In genomic region chr5:144514738-144515137, GRCm38 (mm10) we compare ENCODE assay signal across 11 mouse cellular contexts. TPM values are rescaled to one million over a fixed set of nuclear protein-coding genes. Genes with fewer than 3 reads are reported as not detected.
DNase-seq lines count a peak whose midpoint lies in the region; ATAC-seq and TF ChIP-seq lines count a peak whose summit lies in the region.
"Had no signal": no experiment of that assay in that cellular context is flagged by ENCODE, and none has a peak within 500 bp of the region (broad histone marks: within the 10 kb centered on the region; RNA-seq: fewer than 3 reads in every experiment).

No protein-coding gene starts in this region.

- no peak overlapping the region for H3K9ac ChIP-seq in forebrain, embryonic 14.5 days (ENCODE audit: low read length)
- no peak overlapping the region for H3K9ac ChIP-seq in lung, embryonic 14.5 days
- H3K9ac ChIP-seq: heart, embryonic 13.5 days; liver, embryonic 13.5 days had no signal

- H3K9me3 ChIP-seq in forebrain, embryonic 10.5 days, result no peaks in the 10 kb centered on the region
- H3K9me3 ChIP-seq in forebrain, embryonic 14.5 days (replicated peaks; ENCODE audit: control insufficient read depth, low read length), result no peaks in the 10 kb centered on the region
- no peaks in the 10 kb centered on the region for H3K9me3 ChIP-seq in lung, embryonic 14.5 days (ENCODE audit: low read depth, low read length)
- H3K9me3 ChIP-seq: heart, embryonic 13.5 days; liver, embryonic 13.5 days had no signal

- 66% methylated on average over 6 of the region's 6 CpGs for WGBS in forebrain, embryonic 10.5 days
- whole genome bisulfite sequencing in forebrain, embryonic 14.5 days, result 68% methylated on average over 6 of the region's 6 CpGs
- WGBS in lung, embryonic 14.5 days, result 63% methylated on average over 6 of the region's 6 CpGs

- H3K27ac ChIP-seq in forebrain, embryonic 10.5 days, result no peak overlapping the region
- H3K27ac ChIP-seq in forebrain, embryonic 14.5 days (ENCODE audit: low read depth, low read length), result no peak overlapping the region
- no peak overlapping the region for H3K27ac ChIP-seq in lung, embryonic 14.5 days (ENCODE audit: low read depth)
- no peak overlapping the region for H3K27ac ChIP-seq in bone marrow macrophage, adult 2 months (ENCODE audit: insufficient read depth, low read depth, low read length)
- H3K27ac ChIP-seq: heart, embryonic 13.5 days; liver, embryonic 13.5 days had no signal

- no peak for TF ChIP-seq POLR2A in bone marrow macrophage, adult 2 months (IDR thresholded peaks at IDR 0.05; ENCODE audit: borderline replicate concordance, low read depth, low read length)

- no peak overlapping the region for H3K4me2 ChIP-seq in forebrain, embryonic 14.5 days (ENCODE audit: low read length)
- no peak overlapping the region for H3K4me2 ChIP-seq in lung, embryonic 14.5 days
- H3K4me2 ChIP-seq: heart, embryonic 13.5 days; liver, embryonic 13.5 days had no signal

- no peak for ATAC-seq in forebrain, embryonic 14.5 days
- ATAC-seq in lung, embryonic 14.5 days (ENCODE audit: insufficient read depth), result no peak

- no peaks in the 10 kb centered on the region for H3K27me3 ChIP-seq in forebrain, embryonic 10.5 days (ENCODE audit: poor library complexity, severe bottlenecking)
- no peaks in the 10 kb centered on the region for H3K27me3 ChIP-seq in forebrain, embryonic 14.5 days (replicated peaks; ENCODE audit: control insufficient read depth, insufficient read depth, low read length)
- no peaks in the 10 kb centered on the region for H3K27me3 ChIP-seq in lung, embryonic 14.5 days (ENCODE audit: insufficient read depth, low read length)
- H3K27me3 ChIP-seq: heart, embryonic 13.5 days; liver, embryonic 13.5 days had no signal

- DNase-seq in forebrain, embryonic 10.5 days (ENCODE audit: extremely low spot score, low spot score), result peak; percentile 30
- no peak for DNase-seq in forebrain, embryonic 14.5 days (ENCODE audit: low spot score)
- peak; percentile 6 for DNase-seq in lung, embryonic 14.5 days
- DNase-seq in lung, adult 18-20 months, result no peak
- DNase-seq in retina, postnatal 1 day, result peak; percentile 32
- DNase-seq in c-Kit-positive CD71-positive TER-119-positive erythroid progenitor cells, embryonic 14.5 days (ENCODE audit: low spot score), result no peak
- DNase-seq in lung, postnatal 4 days, result no peak
- DNase-seq: liver, embryonic 13.5 days had no signal

- peak; percentile 56 for TF ChIP-seq CTCF in lung, embryonic 14.5 days (IDR thresholded peaks at IDR 0.05; ENCODE audit: low read depth)
- 0 out of 2 replicates have a peak, but pooled peaks have one; percentile 26 for TF ChIP-seq CTCF in bone marrow macrophage, adult 2 months (IDR thresholded peaks at IDR 0.05; ENCODE audit: low read depth, low read length)

- H3K4me1 ChIP-seq in forebrain, embryonic 10.5 days, result peaks cover 6% of the 10 kb centered on the region
- H3K4me1 ChIP-seq in forebrain, embryonic 14.5 days (ENCODE audit: control insufficient read depth, insufficient read depth, low read length), result no peaks in the 10 kb centered on the region
- H3K4me1 ChIP-seq in lung, embryonic 14.5 days (ENCODE audit: insufficient read depth), result no peaks in the 10 kb centered on the region
- H3K4me1 ChIP-seq in bone marrow macrophage, adult 2 months (ENCODE audit: control insufficient read depth, insufficient read depth, low read length), result no peaks in the 10 kb centered on the region
- H3K4me1 ChIP-seq: heart, embryonic 13.5 days; liver, embryonic 13.5 days had no signal

- no peaks in the 10 kb centered on the region for H3K36me3 ChIP-seq in forebrain, embryonic 10.5 days (replicated peaks)
- H3K36me3 ChIP-seq in forebrain, embryonic 14.5 days (ENCODE audit: control insufficient read depth, insufficient read depth, low read length), result no peaks in the 10 kb centered on the region
- H3K36me3 ChIP-seq in lung, embryonic 14.5 days (ENCODE audit: insufficient read depth), result no peaks in the 10 kb centered on the region
- H3K36me3 ChIP-seq: heart, embryonic 13.5 days; liver, embryonic 13.5 days had no signal

- H3K4me3 ChIP-seq in forebrain, embryonic 10.5 days, result no peak overlapping the region
- H3K4me3 ChIP-seq in forebrain, embryonic 14.5 days (ENCODE audit: low read depth, low read length), result no peak overlapping the region
- no peak overlapping the region for H3K4me3 ChIP-seq in lung, embryonic 14.5 days (ENCODE audit: low read depth, low read length)
- no peak overlapping the region for H3K4me3 ChIP-seq in bone marrow macrophage, adult 2 months (ENCODE audit: insufficient read depth, low read length)
- H3K4me3 ChIP-seq: heart, embryonic 13.5 days; liver, embryonic 13.5 days; myocyte had no signal

RNA-seq across cellular contexts. Expression of gene Nptx2, which starts 31.0 kb away (rescaled TPM):
- 0.97 and 1.00 TPM in 2 replicates for polyA plus RNA-seq in forebrain, embryonic 10.5 days (2016; fragmentation: Nextera tagmentation; extraction: Ambion mirVana)
- 3.0 TPM in 2 replicates for polyA plus RNA-seq in forebrain, embryonic 14.5 days (2014; fragmentation: Nextera tagmentation; extraction: Ambion mirVana)
- polyA plus RNA-seq in lung, embryonic 14.5 days (2014; fragmentation: Nextera tagmentation; extraction: Ambion mirVana), result 0.47 and 0.74 TPM in 2 replicates
- not detected in 2 replicates for polyA plus RNA-seq in bone marrow macrophage, adult 2 months (2012; ENCODE audit: insufficient read depth, insufficient read length, missing spikeins)
- polyA plus RNA-seq: myocyte had no signal

Comparison
In these comparisons a context has a peak if more than half of its experiments do, and no peak if none do; other contexts are left out.
1. DNase-seq: peak in forebrain, embryonic 10.5 days (single experiment), lung, embryonic 14.5 days (single experiment) and retina, postnatal 1 day (single experiment); none in forebrain, embryonic 14.5 days (single experiment), lung, adult 18-20 months (0 of 2), c-Kit-positive CD71-positive TER-119-positive erythroid progenitor cells, embryonic 14.5 days (single experiment) and lung, postnatal 4 days (0 of 2).